Mouse (Mus musculus) heart, adult 2 months (tissue): Measurements from ENCODE around the gene Otud3.

Source experiments
- CTCF ChIP-seq: fragments of 200-600 bp; IDR thresholded peaks from 2 replicates; pipeline ENCODE4 v1.8.1; 2022; ENCODE audit warnings: antibody characterized with exemption, mild to moderate bottlenecking, moderate library complexity
- EP300 ChIP-seq: fragments of 200-500 bp; IDR thresholded peaks from 2 replicates; pipeline ENCODE4 v1.6.1; 2011; ENCODE audit warnings: low read depth, low read length, control low read depth; ENCODE audit not compliant: insufficient read depth
- POLR2A ChIP-seq: fragments of 200-500 bp; IDR thresholded peaks from 2 replicates; pipeline ENCODE4 v1.6.1; 2011; ENCODE audit warnings: mild to moderate bottlenecking, low read depth, low read length, control low read depth; ENCODE audit not compliant: insufficient read depth

DNA sequence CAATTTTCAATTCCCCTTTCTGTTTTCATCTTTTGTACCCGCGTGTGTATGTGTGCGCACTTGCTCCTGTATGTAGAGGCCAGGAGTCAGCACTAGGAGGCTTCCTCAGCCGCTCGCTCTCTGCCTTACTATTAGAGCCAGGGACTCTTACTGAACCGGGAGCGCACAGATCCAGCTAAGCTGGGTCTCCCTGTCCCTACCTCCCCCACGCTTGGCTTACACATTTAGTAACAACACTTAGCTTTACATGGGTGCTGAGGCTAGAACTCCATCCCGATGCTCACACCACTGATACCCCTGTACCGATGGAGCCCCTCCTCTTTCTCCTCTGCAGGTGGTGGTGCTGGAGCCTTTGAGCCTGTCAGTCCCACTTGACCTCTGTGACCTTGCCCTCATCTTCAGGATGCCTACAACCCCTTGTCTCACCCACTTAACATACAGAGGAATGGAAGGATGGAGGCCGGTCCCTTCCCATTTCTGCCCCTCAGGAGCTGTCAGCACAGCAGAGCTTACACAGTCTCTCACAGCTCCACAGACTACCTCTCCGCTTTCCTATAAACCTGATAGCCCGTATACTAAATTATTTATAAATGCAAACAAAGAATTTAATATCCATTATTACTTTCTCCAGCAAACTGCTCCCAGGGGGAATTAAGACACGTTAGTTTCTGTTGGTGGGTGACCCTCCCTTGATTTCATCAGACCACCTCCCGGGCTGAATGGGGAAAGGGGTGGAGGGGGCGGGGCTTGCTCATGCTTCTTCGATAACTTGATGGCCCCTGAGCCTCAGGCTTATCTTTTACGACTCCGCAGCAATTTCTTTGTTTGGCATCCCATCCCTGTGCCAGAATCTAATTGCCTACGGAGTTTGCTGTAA is 7.7 kb upstream of the Otud3 start:
- TF ChIP-seq CTCF (no peak), POLR2A (no peak), EP300 (no peak)
